Mouse (Mus musculus) bone marrow macrophage, adult 2 months (primary cell): ENCODE results near the gene Gm10382.

Experiments used
- CTCF ChIP-seq: IDR thresholded peaks from 2 replicates; pipeline ENCODE4 v1.5.1; 2012; ENCODE audit warnings: low read depth, mild to moderate bottlenecking, low read length, moderate library complexity
- POLR2A ChIP-seq: IDR thresholded peaks from 2 replicates; pipeline ENCODE4 v1.6.1; 2012; ENCODE audit warnings: mild to moderate bottlenecking, low read depth, low read length, borderline replicate concordance

DNA sequence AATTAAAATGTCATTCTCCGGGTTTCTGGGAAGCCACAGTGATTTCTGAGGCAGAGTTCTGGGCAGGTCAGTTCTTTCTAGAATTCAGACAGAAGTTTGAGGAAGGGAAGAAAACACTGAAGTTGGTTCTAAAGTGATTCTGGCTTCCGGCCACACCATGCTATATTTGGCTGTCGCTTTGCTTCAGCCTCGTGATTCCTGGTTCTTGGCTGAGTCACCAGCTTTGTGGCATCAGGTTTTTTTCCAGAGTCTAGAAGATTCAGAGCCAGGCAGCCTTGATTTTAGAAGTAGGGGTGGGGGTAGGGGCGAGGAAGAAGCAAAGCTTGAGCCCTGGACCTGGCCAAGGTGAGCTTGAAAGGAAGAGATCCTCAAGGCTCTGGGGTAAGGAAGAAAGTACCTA lies 2.5 kb downstream of the Gm10382 start:
- TF ChIP-seq CTCF (no peak), POLR2A (no peak)
